Mouse (Mus musculus): ENCODE results near the gene Brf1.

Gene Brf1

GRCm38 (mm10) chr12:112938366-112938765 is 62.1 kb downstream of the Brf1 start:
- no peak for DNase-seq

- DNase-seq: peak in 1 of 2 experiments; percentile 44
Observed at GRCm38 (mm10) chr12:112937906-112938305, 62.6 kb downstream of the Brf1 start.

GRCm38 (mm10) chr12:112932647-112933046 is 67.9 kb downstream of the Brf1 start:
- DNase-seq: no peak

GRCm38 (mm10) chr12:112929562-112930352 is 70.7 kb downstream of the Brf1 start, which contains the start of gene Jag2:
TSS of gene Jag2 (minus strand) at chr12:112929776.
- DNase-seq: peak; percentile 81 to 84

GRCm38 (mm10) chr12:112928401-112929241 is 71.9 kb downstream of the Brf1 start:
- peak; percentile 68 for DNase-seq

- peak; percentile 59 to 65 for DNase-seq
Observed at GRCm38 (mm10) chr12:112927265-112927664, 73.2 kb downstream of the Brf1 start.

- DNase-seq: no peak
Observed at GRCm38 (mm10) chr12:112925950-112926349, 74.6 kb downstream of the Brf1 start.

- peak; percentile 40 to 53 for DNase-seq
Observed at GRCm38 (mm10) chr12:112922541-112922940, 78.0 kb downstream of the Brf1 start.

GRCm38 (mm10) chr12:112921518-112921917 is 79.0 kb downstream of the Brf1 start:
- no peak for DNase-seq

- DNase-seq: no peak
Observed at GRCm38 (mm10) chr12:112917906-112918305, 82.6 kb downstream of the Brf1 start.

- no peak for DNase-seq
Observed at GRCm38 (mm10) chr12:112917486-112917885, 83.0 kb downstream of the Brf1 start.

- DNase-seq: no peak
Observed at GRCm38 (mm10) chr12:112916698-112917400, 83.7 kb downstream of the Brf1 start.

- peak; percentile 42 to 44 for DNase-seq
Observed at GRCm38 (mm10) chr12:112915587-112915986, 84.9 kb downstream of the Brf1 start.

GRCm38 (mm10) chr12:112914527-112914926 is 86.0 kb downstream of the Brf1 start:
- no peak for DNase-seq

- DNase-seq: peak; percentile 85 to 89
Observed at GRCm38 (mm10) chr12:112912951-112913745, 87.4 kb downstream of the Brf1 start.

GRCm38 (mm10) chr12:112911701-112912100 is 88.8 kb downstream of the Brf1 start:
- no peak for DNase-seq
